Mouse (Mus musculus) C2C12 (cell line): ENCODE results near the gene Lrtm2.

Experiments
- CTCF ChIP-seq: IDR thresholded peaks from one replicate; pipeline ENCODE4 v1.5.1; 2011; ENCODE audit not compliant: control insufficient read depth, insufficient read depth, insufficient read length
- MAX ChIP-seq: IDR thresholded peaks from one replicate; pipeline ENCODE4 v1.6.1; 2011; ENCODE audit warnings: mild to moderate bottlenecking, control low read depth
- MYOD1 ChIP-seq: IDR thresholded peaks from one replicate; pipeline ENCODE4 v1.6.1; 2011; ENCODE audit warnings: low read depth; ENCODE audit not compliant: control insufficient read depth, insufficient read length
- USF1 ChIP-seq: IDR thresholded peaks from one replicate; pipeline ENCODE4 v1.6.1; 2011; ENCODE audit warnings: low read depth, mild to moderate bottlenecking, control low read depth, moderate library complexity

- TF ChIP-seq CTCF (no peak), USF1 (no peak), MAX (no peak), MYOD1 (no peak)
These were observed 49.8 kb downstream of the Lrtm2 start for GRCm38 (mm10) chr6:119280761-119281160.
